Mouse (Mus musculus): ENCODE results near the gene Med20. TPM values are rescaled to one million over a fixed set of nuclear protein-coding genes. Genes with fewer than 3 reads are reported as not detected.

Med20 gene
- polyA plus RNA-seq, 1 experiment from 2014 or later: 39.8 TPM

DNA sequence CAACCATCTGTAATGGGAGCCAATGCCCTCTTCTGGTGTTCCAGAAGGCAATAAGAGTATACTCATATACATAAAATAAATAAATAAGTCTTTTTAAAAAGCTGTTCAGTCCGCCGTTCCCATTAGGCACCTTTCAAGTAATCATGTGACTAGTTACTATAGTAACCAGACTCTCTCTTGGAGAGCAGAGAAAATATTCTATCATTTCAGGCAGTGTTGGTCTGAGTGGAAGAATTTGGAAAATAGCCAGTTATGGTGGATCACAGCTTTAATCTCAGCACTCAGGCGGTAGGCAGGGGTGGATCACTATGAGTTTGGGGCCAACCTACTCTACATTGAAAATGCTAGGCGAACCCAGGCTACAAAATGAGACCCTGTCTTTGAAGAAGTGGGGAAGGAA, 57.8 kb downstream of the Med20 start:
- no peaks in the 10 kb centered on the region for H3K27me3 ChIP-seq (replicated peaks)
- no peaks in the 10 kb centered on the region for H3K36me3 ChIP-seq
- peaks cover 10% of the 10 kb centered on the region; the same call in 1 of the 2 replicates for H3K4me1 ChIP-seq (replicated peaks)
- H3K9me3 ChIP-seq: no peaks in the 10 kb centered on the region
- WGBS: 67% methylated on average over 4 of the region's 4 CpGs
- H3K27ac ChIP-seq: no peak overlapping the region
- no peak overlapping the region for H3K4me3 ChIP-seq (replicated peaks)
- H3K4me2 ChIP-seq (replicated peaks): no peak overlapping the region
- H3K9ac ChIP-seq: no peak overlapping the region
- ATAC-seq: no peak

DNA sequence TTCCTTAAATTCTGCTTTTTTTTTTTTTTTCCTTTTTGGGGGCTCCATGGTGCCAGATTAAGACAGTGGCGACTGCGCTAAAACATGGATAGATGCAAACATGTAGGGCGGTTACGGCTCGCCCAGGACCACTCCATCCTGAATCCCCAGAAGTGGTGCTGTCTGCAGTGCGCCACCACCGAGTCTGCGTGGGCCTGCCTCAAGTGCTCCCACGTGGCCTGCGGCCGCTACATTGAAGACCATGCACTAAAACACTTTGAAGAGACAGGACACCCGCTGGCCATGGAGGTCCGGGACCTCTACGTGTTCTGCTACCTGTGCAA, 60.6 kb downstream of the Med20 start:
- WGBS: 35% methylated on average over 14 of the region's 14 CpGs
- Histone ChIP-seq H3K4me2 (replicated peaks) (peak overlapping the region; percentile 69), H3K27ac (no peak overlapping the region), H3K27me3 (replicated peaks) (no peaks in the 10 kb centered on the region), H3K4me3 (replicated peaks) (peak overlapping the region; percentile 39), H3K4me1 (replicated peaks) (peaks cover 10% of the 10 kb centered on the region; the same call in 1 of the 2 replicates), H3K36me3 (no peaks in the 10 kb centered on the region), H3K9me3 (no peaks in the 10 kb centered on the region), H3K9ac (peak overlapping the region; percentile 44; the same call in 1 of the 2 replicates)
- peak; percentile 36; the same call in 1 of the 2 replicates for ATAC-seq

DNA sequence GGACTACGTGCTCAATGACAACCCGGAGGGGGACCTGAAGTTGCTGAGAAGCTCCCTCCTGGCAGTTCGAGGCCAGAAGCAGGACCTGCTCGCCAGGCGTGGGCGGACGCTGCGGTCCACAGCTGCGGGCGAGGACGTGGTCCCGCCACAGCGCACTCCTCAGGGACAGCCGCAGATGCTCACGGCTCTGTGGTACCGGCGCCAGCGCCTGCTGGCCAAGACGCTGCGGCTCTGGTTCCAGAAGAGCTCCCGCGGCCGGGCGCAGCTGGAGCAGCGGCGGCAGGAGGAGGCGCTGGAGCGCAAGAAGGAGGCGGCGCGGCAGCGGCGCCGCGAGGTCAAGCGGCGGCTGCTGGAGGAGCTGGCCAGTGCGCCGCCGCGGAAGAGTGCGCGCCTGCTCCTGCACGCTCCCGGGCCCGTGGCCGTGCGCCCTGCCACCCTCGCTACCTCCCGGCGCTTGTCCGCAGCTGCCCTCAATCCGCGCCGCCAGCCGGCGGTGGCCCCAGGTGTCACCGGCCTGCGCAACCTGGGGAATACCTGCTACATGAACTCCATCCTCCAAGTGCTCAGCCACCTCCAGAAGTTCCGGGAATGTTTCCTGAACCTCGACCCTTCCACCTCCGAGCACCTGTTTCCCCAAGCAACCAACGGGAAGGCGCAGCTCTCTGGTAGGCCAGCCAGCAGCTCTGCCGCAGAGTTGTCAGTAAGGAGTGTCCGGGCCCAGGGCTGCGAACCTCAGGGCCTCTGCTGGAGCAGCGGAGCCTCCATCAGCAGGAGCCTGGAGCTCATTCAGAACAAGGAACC, 61.1 kb downstream of the Med20 start:
- H3K4me1 ChIP-seq (replicated peaks): peaks cover 10% of the 10 kb centered on the region; the same call in 1 of the 2 replicates
- H3K4me3 ChIP-seq (replicated peaks): peak overlapping the region; percentile 39
- peak; percentile 91 for ATAC-seq
- 0 out of 2 replicates have a peak overlapping the region, but pooled peaks have one; percentile 4 for H3K27ac ChIP-seq
- 8% methylated on average over 68 of the region's 68 CpGs for WGBS
- H3K36me3 ChIP-seq: no peaks in the 10 kb centered on the region
- H3K9ac ChIP-seq: peak overlapping the region; percentile 44
- H3K9me3 ChIP-seq: no peaks in the 10 kb centered on the region
- peak overlapping the region; percentile 69 for H3K4me2 ChIP-seq (replicated peaks)
- no peaks in the 10 kb centered on the region for H3K27me3 ChIP-seq (replicated peaks)

Other genes starting within 250 kb of the Med20 start
- 75.5 and 83.0 TPM in 2 replicates for gene Mrps10, start 242.7 kb upstream of the Med20 start, polyA plus RNA-seq (2015; fragmentation: Nextera tagmentation; extraction: Ambion mirVana)
- gene Guca1b, start 226.2 kb upstream of the Med20 start, polyA plus RNA-seq (2015; fragmentation: Nextera tagmentation; extraction: Ambion mirVana): 0.52 and 0.78 TPM in 2 replicates
- 2.0 and 2.3 TPM in 2 replicates for gene Guca1a, start 211.0 kb upstream of the Med20 start, polyA plus RNA-seq (2015; fragmentation: Nextera tagmentation; extraction: Ambion mirVana)
- gene AI661453, start 175.0 kb upstream of the Med20 start, polyA plus RNA-seq (2015; fragmentation: Nextera tagmentation; extraction: Ambion mirVana): 3.1 and 3.7 TPM in 2 replicates
- 0.28 and 0.38 TPM in 2 replicates for gene 1700001C19Rik, start 174.2 kb upstream of the Med20 start, polyA plus RNA-seq (2015; fragmentation: Nextera tagmentation; extraction: Ambion mirVana)
- 20.4 and 21.9 TPM in 2 replicates for gene Taf8, start 109.3 kb upstream of the Med20 start, polyA plus RNA-seq (2015; fragmentation: Nextera tagmentation; extraction: Ambion mirVana)
- 394 and 407 TPM in 2 replicates for gene Ccnd3, start 106.5 kb upstream of the Med20 start, polyA plus RNA-seq (2015; fragmentation: Nextera tagmentation; extraction: Ambion mirVana)
- 20.1 and 22.4 TPM in 2 replicates for gene Bysl, start 90 bp upstream of the Med20 start, polyA plus RNA-seq (2015; fragmentation: Nextera tagmentation; extraction: Ambion mirVana)
- gene Gm20517, start within 50 bp of the Med20 start, polyA plus RNA-seq (2015; fragmentation: Nextera tagmentation; extraction: Ambion mirVana): 0.54 and 0.88 TPM in 2 replicates
- gene Usp49, start 19.1 kb downstream of the Med20 start, polyA plus RNA-seq (2015; fragmentation: Nextera tagmentation; extraction: Ambion mirVana): 5.9 and 6.3 TPM in 2 replicates
- gene Tomm6, start 76.8 kb downstream of the Med20 start, polyA plus RNA-seq (2015; fragmentation: Nextera tagmentation; extraction: Ambion mirVana): 425 and 452 TPM in 2 replicates
- 4.8 and 5.5 TPM in 2 replicates for gene Frs3, start 77.4 kb downstream of the Med20 start, polyA plus RNA-seq (2015; fragmentation: Nextera tagmentation; extraction: Ambion mirVana)
- 0.18 and 0.24 TPM in 2 replicates for gene Gm21981, start 82.9 kb downstream of the Med20 start, polyA plus RNA-seq (2015; fragmentation: Nextera tagmentation; extraction: Ambion mirVana)
- gene Prickle4, start 83.2 kb downstream of the Med20 start, polyA plus RNA-seq (2015; fragmentation: Nextera tagmentation; extraction: Ambion mirVana): 0.40 and 0.52 TPM in 2 replicates
- gene Pgc, start 115.3 kb downstream of the Med20 start, polyA plus RNA-seq (2015; fragmentation: Nextera tagmentation; extraction: Ambion mirVana): 0.93 and 0.99 TPM in 2 replicates
- gene Tfeb, start 125.4 kb downstream of the Med20 start, polyA plus RNA-seq (2015; fragmentation: Nextera tagmentation; extraction: Ambion mirVana): 22.4 and 22.8 TPM in 2 replicates
- gene Mdfi, start 223.1 kb downstream of the Med20 start, polyA plus RNA-seq (2015; fragmentation: Nextera tagmentation; extraction: Ambion mirVana): 8.3 and 9.5 TPM in 2 replicates

Measured in intestine, embryonic 15.5 days (tissue).